Mouse (Mus musculus) hindbrain, embryonic 10.5 days (tissue): ENCODE results near the gene Siah1a. TPM values are rescaled to one million over a fixed set of nuclear protein-coding genes. Genes with fewer than 3 reads are reported as not detected.
A peak's percentile ranks its signal among the peaks of the same experiment; 100 is the strongest.

Experiments used
- DNase-seq: peaks from one replicate; pipeline ENCODE4 v3.0.0-alpha.2; 2017; ENCODE audit warnings: low spot score
- H3K27ac ChIP-seq: fragments of 300-500 bp; sonication (generic); 2 replicates; pipeline ENCODE4 v1.5.1; 2016; ENCODE audit warnings: mild to moderate bottlenecking, moderate library complexity
- H3K27me3 ChIP-seq: fragments of 300-500 bp; sonication (generic); 2 replicates; pipeline ENCODE4 v1.6.1; 2016; ENCODE audit warnings: mild to moderate bottlenecking; ENCODE audit not compliant: poor library complexity, insufficient read depth, severe bottlenecking
- H3K36me3 ChIP-seq: fragments of 300-500 bp; sonication (generic); 2 replicates; pipeline ENCODE4 v1.6.1; 2016; ENCODE audit warnings: mild to moderate bottlenecking, moderate library complexity
- H3K4me1 ChIP-seq: fragments of 300-500 bp; sonication (generic); replicated peaks from 2 replicates; pipeline ENCODE4 v1.6.1; 2016; ENCODE audit warnings: mild to moderate bottlenecking
- H3K4me3 ChIP-seq: fragments of 300-500 bp; sonication (generic); 2 replicates; pipeline ENCODE4 v1.5.1; 2016; ENCODE audit warnings: mild to moderate bottlenecking, moderate library complexity
- H3K9me3 ChIP-seq: fragments of 300-500 bp; sonication (generic); 2 replicates; pipeline ENCODE4 v1.6.1; 2016; ENCODE audit warnings: mild to moderate bottlenecking, moderate library complexity
- WGBS: fragments of 180-500 bp; shearing (Covaris S2); methylation state at CpG from one replicate; pipeline ENCODE4 v1.1.7; 2016; 5-methylcytosine and 5-hydroxymethylcytosine counted together
- polyA plus RNA-seq: library from polyadenylated mRNA; unstranded; fragments of >200 nt; fragmentation: Nextera tagmentation; extraction: Ambion mirVana; gene quantifications from 2 replicates; pipeline ENCODE4 v1.2.1, GENCODE M21; 2016

Gene Siah1a
- polyA plus RNA-seq, 1 experiment from 2014 or later: 57.1 TPM

GRCm38 (mm10) chr8:86765155-86765554 is 19.4 kb upstream of the Siah1a start:
- no peaks in the 10 kb centered on the region for H3K9me3 ChIP-seq
- H3K36me3 ChIP-seq: no peaks in the 10 kb centered on the region
- H3K4me3 ChIP-seq: no peak overlapping the region
- WGBS: 88% methylated on average over 10 of the region's 10 CpGs
- H3K4me1 ChIP-seq: no peaks in the 10 kb centered on the region
- no peak overlapping the region for H3K27ac ChIP-seq
- DNase-seq: no peak
- no peaks in the 10 kb centered on the region for H3K27me3 ChIP-seq

- H3K4me1 ChIP-seq: no peaks in the 10 kb centered on the region
- H3K36me3 ChIP-seq: no peaks in the 10 kb centered on the region
- DNase-seq: no peak
- no peaks in the 10 kb centered on the region for H3K9me3 ChIP-seq
- H3K27ac ChIP-seq: no peak overlapping the region
- 56% methylated on average over 5 of the region's 5 CpGs for WGBS
- H3K27me3 ChIP-seq: no peaks in the 10 kb centered on the region
- H3K4me3 ChIP-seq: no peak overlapping the region
Measured at GRCm38 (mm10) chr8:86762806-86763205, 17.1 kb upstream of the Siah1a start.

- Histone ChIP-seq H3K4me3 (no peak overlapping the region), H3K27ac (no peak overlapping the region), H3K4me1 (peaks cover 8% of the 10 kb centered on the region), H3K36me3 (no peaks in the 10 kb centered on the region), H3K27me3 (no peaks in the 10 kb centered on the region), H3K9me3 (no peaks in the 10 kb centered on the region)
- DNase-seq: no peak
- 74% methylated on average over 6 of the region's 6 CpGs for WGBS
Measured at GRCm38 (mm10) chr8:86760746-86761145, 15.0 kb upstream of the Siah1a start.

- Histone ChIP-seq H3K4me3 (no peak overlapping the region), H3K36me3 (no peaks in the 10 kb centered on the region), H3K4me1 (peaks cover 8% of the 10 kb centered on the region), H3K27me3 (no peaks in the 10 kb centered on the region), H3K27ac (no peak overlapping the region), H3K9me3 (no peaks in the 10 kb centered on the region)
- 67% methylated on average over 4 of the region's 4 CpGs for WGBS
- no peak for DNase-seq
Measured at GRCm38 (mm10) chr8:86759090-86759491, 13.4 kb upstream of the Siah1a start.

- H3K27me3 ChIP-seq: no peaks in the 10 kb centered on the region
- H3K4me3 ChIP-seq: no peak overlapping the region
- DNase-seq: no peak
- H3K4me1 ChIP-seq: peaks cover 8% of the 10 kb centered on the region
- no peaks in the 10 kb centered on the region for H3K36me3 ChIP-seq
- H3K9me3 ChIP-seq: no peaks in the 10 kb centered on the region
- WGBS: 91% methylated on average over 3 of the region's 3 CpGs
- H3K27ac ChIP-seq: no peak overlapping the region
Measured at GRCm38 (mm10) chr8:86758651-86759050, 12.9 kb upstream of the Siah1a start.

GRCm38 (mm10) chr8:86756948-86757733 is 11.4 kb upstream of the Siah1a start:
- Histone ChIP-seq H3K4me1 (peaks cover 8% of the 10 kb centered on the region), H3K4me3 (peak overlapping the region; percentile 30), H3K36me3 (no peaks in the 10 kb centered on the region), H3K27me3 (no peaks in the 10 kb centered on the region), H3K9me3 (no peaks in the 10 kb centered on the region), H3K27ac (peak overlapping the region; percentile 71)
- peak; percentile 34 for DNase-seq
- 22% methylated on average over 23 of the region's 23 CpGs for WGBS

GRCm38 (mm10) chr8:86749842-86750241 is 4.1 kb upstream of the Siah1a start:
- Histone ChIP-seq H3K27ac (no peak overlapping the region), H3K9me3 (no peaks in the 10 kb centered on the region), H3K4me1 (peaks cover 12% of the 10 kb centered on the region; the same call in 1 of the 2 replicates), H3K4me3 (no peak overlapping the region), H3K27me3 (no peaks in the 10 kb centered on the region), H3K36me3 (no peaks in the 10 kb centered on the region)
- no peak for DNase-seq
- 67% methylated on average over 2 of the region's 2 CpGs for WGBS

- Histone ChIP-seq H3K4me3 (peak overlapping the region; percentile 92), H3K9me3 (no peaks in the 10 kb centered on the region), H3K4me1 (peaks cover 33% of the 10 kb centered on the region), H3K27ac (peak overlapping the region; percentile 100), H3K36me3 (no peaks in the 10 kb centered on the region), H3K27me3 (no peaks in the 10 kb centered on the region)
- no peak for DNase-seq
- WGBS: 2% methylated on average over 11 of the region's 11 CpGs
Measured at GRCm38 (mm10) chr8:86746511-86746910, 777 bp upstream of the Siah1a start.

- H3K4me3 ChIP-seq: peak overlapping the region; percentile 92
- H3K36me3 ChIP-seq: no peaks in the 10 kb centered on the region
- WGBS: under 1% methylated on average over 67 of the region's 70 CpGs
- peaks cover 33% of the 10 kb centered on the region for H3K4me1 ChIP-seq
- peak overlapping the region; percentile 100 for H3K27ac ChIP-seq
- peak; percentile 92 for DNase-seq
- H3K9me3 ChIP-seq: no peaks in the 10 kb centered on the region
- H3K27me3 ChIP-seq: no peaks in the 10 kb centered on the region
Measured at GRCm38 (mm10) chr8:86745935-86746441, 254 bp upstream of the Siah1a start.

- Histone ChIP-seq H3K27me3 (no peaks in the 10 kb centered on the region), H3K27ac (peak overlapping the region; percentile 100), H3K9me3 (no peaks in the 10 kb centered on the region), H3K36me3 (0 out of 2 replicates have a peak, but pooled peaks cover under 1% of the 10 kb centered on the region), H3K4me3 (peak overlapping the region; percentile 92), H3K4me1 (peaks cover 33% of the 10 kb centered on the region)
- WGBS: 5% methylated on average over 18 of the region's 18 CpGs
- no peak for DNase-seq
Measured at GRCm38 (mm10) chr8:86744313-86745220, 1.2 kb downstream of the Siah1a start.

GRCm38 (mm10) chr8:86742605-86743345 is 3.0 kb downstream of the Siah1a start:
- no peak for DNase-seq
- WGBS: 88% methylated on average over 7 of the region's 7 CpGs
- peaks cover 33% of the 10 kb centered on the region for H3K4me1 ChIP-seq
- H3K9me3 ChIP-seq: no peaks in the 10 kb centered on the region
- H3K27me3 ChIP-seq: no peaks in the 10 kb centered on the region
- 0 out of 2 replicates have a peak, but pooled peaks cover 7% of the 10 kb centered on the region for H3K36me3 ChIP-seq
- no peak overlapping the region for H3K27ac ChIP-seq
- no peak overlapping the region for H3K4me3 ChIP-seq

- peaks cover 29% of the 10 kb centered on the region for H3K4me1 ChIP-seq
- H3K4me3 ChIP-seq: no peak overlapping the region
- no peaks in the 10 kb centered on the region for H3K27me3 ChIP-seq
- no peaks in the 10 kb centered on the region for H3K9me3 ChIP-seq
- 0 out of 2 replicates have a peak, but pooled peaks cover 7% of the 10 kb centered on the region for H3K36me3 ChIP-seq
- no peak for DNase-seq
- H3K27ac ChIP-seq: no peak overlapping the region
Measured at GRCm38 (mm10) chr8:86741627-86742026, 4.1 kb downstream of the Siah1a start.
